Mouse (Mus musculus) forebrain, embryonic 15.5 days (tissue): Measurements from ENCODE around the gene Vmn1r183. TPM values are rescaled to one million over a fixed set of nuclear protein-coding genes. Genes with fewer than 3 reads are reported as not detected.
"Not testable (repeated sequence)": the region's sequence is repeated elsewhere in the genome, so short reads cannot be mapped to it uniquely, and the experiment has no call there.

Experiments
- ATAC-seq: fragments of 200-750 bp; cut with Nextera tagmentation; replicated peaks from 2 replicates; pipeline ENCODE4 v1.8.0; 2017; ENCODE audit warnings: mild to moderate bottlenecking, moderate TSS enrichment, moderate library complexity
- H3K27ac ChIP-seq: fragments of 300-500 bp; sonication (generic); replicated peaks from 2 replicates; pipeline ENCODE4 v1.5.1; 2015; ENCODE audit warnings: mild to moderate bottlenecking, inconsistent platforms
- H3K27me3 ChIP-seq: fragments of 300-500 bp; sonication (generic); 2 replicates; pipeline ENCODE4 v1.6.1; 2015; ENCODE audit warnings: inconsistent platforms
- H3K36me3 ChIP-seq: fragments of 300-500 bp; sonication (generic); 2 replicates; pipeline ENCODE4 v1.6.1; 2015; ENCODE audit warnings: mild to moderate bottlenecking, inconsistent platforms
- H3K4me1 ChIP-seq: fragments of 300-500 bp; sonication (generic); 2 replicates; pipeline ENCODE4 v1.6.1; 2015; ENCODE audit warnings: inconsistent platforms
- H3K4me2 ChIP-seq: fragments of 300-500 bp; sonication (generic); replicated peaks from 2 replicates; pipeline ENCODE4 v1.6.1; 2015; ENCODE audit warnings: mild to moderate bottlenecking, inconsistent platforms
- H3K4me3 ChIP-seq: fragments of 300-500 bp; sonication (generic); 2 replicates; pipeline ENCODE4 v1.5.1; 2015; ENCODE audit warnings: mild to moderate bottlenecking, inconsistent platforms
- H3K9ac ChIP-seq: fragments of 300-500 bp; sonication (generic); replicated peaks from 2 replicates; pipeline ENCODE4 v1.6.1; 2015; ENCODE audit warnings: mild to moderate bottlenecking, inconsistent platforms
- H3K9me3 ChIP-seq: fragments of 300-500 bp; sonication (generic); 2 replicates; pipeline ENCODE4 v1.6.1; 2016; ENCODE audit warnings: inconsistent platforms
- WGBS: fragments of 180-500 bp; shearing (Covaris S2); methylation state at CpG from one replicate; pipeline ENCODE4 v1.1.7; 2015; ENCODE audit warnings: mixed read lengths; 5-methylcytosine and 5-hydroxymethylcytosine counted together
- polyA plus RNA-seq: library from polyadenylated mRNA; unstranded; fragments of >200 nt; fragmentation: Nextera tagmentation; extraction: Ambion mirVana; gene quantifications from 2 replicates; pipeline ENCODE4 v1.2.1, GENCODE M21; 2015

Vmn1r183 gene
- polyA plus RNA-seq, result not detected in 2 replicates

DNA sequence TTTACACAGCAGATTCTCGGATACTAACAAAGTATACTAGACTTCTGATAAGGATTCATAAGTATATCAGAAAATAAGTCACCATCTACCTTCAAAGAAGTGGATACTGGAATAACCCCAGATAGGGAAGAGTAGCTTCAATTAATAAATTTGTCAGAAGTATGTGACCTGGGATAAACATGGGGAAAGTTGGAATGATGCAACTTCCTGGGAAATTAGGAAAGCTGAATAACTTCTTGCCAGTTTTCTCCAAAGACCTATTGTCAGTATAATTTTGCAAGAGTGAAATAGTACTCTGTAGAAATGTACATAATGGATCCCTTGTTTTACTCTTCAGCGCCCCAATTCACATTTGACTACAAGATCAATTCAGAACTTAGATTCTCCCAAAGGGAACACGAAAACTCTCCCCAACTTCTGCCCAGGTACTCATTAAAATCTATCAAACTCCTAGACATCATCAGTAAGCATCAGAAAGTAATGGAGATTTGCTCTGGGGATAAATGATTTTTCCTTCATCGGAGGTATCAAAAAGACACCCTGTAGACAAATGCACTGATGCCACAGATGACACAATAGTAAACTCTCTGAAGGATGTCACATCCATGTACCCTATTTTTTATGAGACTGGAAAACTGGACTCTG, at the start of gene Vmn1r183:
Gene Vmn1r183 (plus strand): TSS at position 595 of the 645 bp plus-strand sequence.
- no peaks in the 10 kb centered on the region for H3K27me3 ChIP-seq
- no peaks in the 10 kb centered on the region for H3K9me3 ChIP-seq
- no peaks in the 10 kb centered on the region for H3K4me1 ChIP-seq
- H3K27ac ChIP-seq, result no peak within 1 kb of the TSS
- no peak within 1 kb of the TSS for H3K9ac ChIP-seq
- H3K4me2 ChIP-seq, result no peak within 1 kb of the TSS
- no peak within 1 kb of the TSS for H3K4me3 ChIP-seq
- 78% methylated on average over 4 of the region's 4 CpGs for WGBS
- no peak for ATAC-seq
- H3K36me3 ChIP-seq, result no peaks in the 10 kb centered on the region

DNA sequence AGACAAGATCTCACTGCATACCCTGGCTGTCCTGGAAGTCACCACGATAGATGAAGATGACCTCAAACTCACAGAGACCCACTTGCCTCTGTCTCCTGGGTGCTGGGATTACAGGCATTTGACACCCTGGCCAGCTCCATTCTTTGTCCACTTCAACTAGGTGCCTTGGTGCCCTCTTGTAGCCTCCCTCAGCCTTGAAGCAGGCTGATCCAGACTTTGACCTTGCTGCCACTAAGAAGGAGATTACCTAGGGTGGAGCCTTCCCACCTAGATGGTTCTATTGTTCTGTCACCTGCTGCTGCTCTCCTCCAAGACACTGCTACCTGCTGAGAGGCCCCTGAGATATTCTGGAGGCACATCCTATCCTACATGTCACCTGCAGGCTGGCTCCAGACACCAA, 21.4 kb downstream of the Vmn1r183 start:
- WGBS, result 42% methylated on average over 1 of the region's 1 CpGs
- not testable (repeated sequence) for H3K36me3 ChIP-seq, H3K27ac ChIP-seq, H3K4me3 ChIP-seq, H3K4me1 ChIP-seq, H3K9ac ChIP-seq, H3K9me3 ChIP-seq, ATAC-seq, H3K4me2 ChIP-seq, H3K27me3 ChIP-seq

DNA sequence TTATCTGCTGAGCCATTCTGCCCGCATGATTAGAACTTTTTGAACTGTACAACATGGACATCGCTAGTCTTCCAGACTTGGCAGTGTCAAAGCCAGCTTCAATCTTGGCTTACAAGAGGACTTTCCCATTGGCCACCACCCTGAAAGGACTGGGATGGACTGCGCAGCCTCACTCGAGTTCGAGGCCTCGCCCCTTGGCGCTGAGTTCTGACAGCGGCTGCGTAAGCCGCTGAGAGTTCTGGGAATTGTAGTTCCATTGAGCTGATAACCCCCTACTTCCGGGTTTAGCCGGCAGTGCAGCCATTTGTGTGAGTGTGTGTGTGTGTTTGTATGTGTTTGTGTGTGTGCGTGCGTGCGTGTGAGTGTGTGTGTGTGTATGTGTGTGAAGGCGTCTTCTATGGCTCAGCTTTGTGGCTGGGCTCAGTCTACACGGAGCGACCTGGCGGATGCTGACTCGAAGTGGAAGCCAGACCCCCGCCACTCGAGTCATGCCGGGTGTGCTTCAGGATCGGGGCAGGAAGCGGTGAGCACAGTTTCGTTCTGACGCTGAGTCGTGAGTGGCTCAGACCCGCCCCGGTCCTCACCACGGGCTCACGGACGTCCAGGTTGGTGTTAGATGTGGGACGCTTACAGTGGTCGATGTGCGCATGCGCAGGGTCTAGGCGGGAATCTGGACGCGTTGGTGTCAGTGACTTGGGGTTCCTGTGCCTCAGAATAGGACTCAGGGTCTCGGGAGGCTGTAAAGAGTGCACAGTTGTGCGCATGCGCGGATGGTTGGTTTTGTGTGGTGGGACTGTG, 28.8 kb downstream of the Vmn1r183 start, which contains the start of gene Zfp180:
Gene Zfp180 (plus strand): TSS at position 291 of the 798 bp plus-strand sequence.
- peaks cover 15% of the 10 kb centered on the region for H3K36me3 ChIP-seq
- H3K9me3 ChIP-seq, result no peaks in the 10 kb centered on the region
- H3K27ac ChIP-seq, result peak within 1 kb of the TSS; percentile 87
- WGBS, result 17% methylated on average over 44 of the region's 44 CpGs
- H3K4me1 ChIP-seq, result peaks cover 19% of the 10 kb centered on the region
- peak within 1 kb of the TSS; percentile 71 for H3K4me2 ChIP-seq
- no peaks in the 10 kb centered on the region for H3K27me3 ChIP-seq
- H3K4me3 ChIP-seq, result peak within 1 kb of the TSS; percentile 72
- peak within 1 kb of the TSS; percentile 70 for H3K9ac ChIP-seq
- ATAC-seq, result peak; percentile 97

- Histone ChIP-seq H3K9me3 (no peaks in the 10 kb centered on the region), H3K9ac (peak overlapping the region; percentile 70), H3K27ac (peak overlapping the region; percentile 87), H3K4me3 (peak overlapping the region; percentile 72), H3K27me3 (no peaks in the 10 kb centered on the region), H3K4me2 (peak overlapping the region; percentile 71), H3K36me3 (peaks cover 23% of the 10 kb centered on the region), H3K4me1 (peaks cover 19% of the 10 kb centered on the region)
- WGBS, result 55% methylated on average over 15 of the region's 15 CpGs
- ATAC-seq, result peak; percentile 24
Observed at GRCm38 (mm10) chr7:24082457-24083235, 29.6 kb downstream of the Vmn1r183 start.

DNA sequence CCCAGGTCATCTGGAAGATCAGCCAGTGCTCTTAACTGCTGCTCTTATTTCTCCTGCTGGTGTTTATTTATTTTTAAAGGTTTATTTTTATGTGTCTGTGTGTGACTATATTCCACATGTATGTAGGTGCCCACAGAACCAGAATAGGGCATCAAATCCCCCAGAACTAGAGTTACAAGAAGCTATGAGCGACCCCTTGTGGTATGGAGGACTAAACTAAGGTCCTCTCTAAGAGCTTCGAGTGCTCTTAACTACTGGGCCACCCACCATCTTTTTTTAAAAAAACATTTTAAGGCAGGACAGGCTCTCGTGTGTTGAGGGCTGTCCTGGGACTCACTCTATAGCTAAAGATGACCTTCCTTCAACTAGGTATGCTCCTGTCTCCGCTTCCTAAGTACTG, 33.8 kb downstream of the Vmn1r183 start:
- WGBS, result 95% methylated on average over 4 of the region's 4 CpGs
- Histone ChIP-seq H3K4me3 (no peak overlapping the region), H3K9ac (no peak overlapping the region), H3K27ac (no peak overlapping the region), H3K9me3 (0 out of 2 replicates have a peak, but pooled peaks cover 7% of the 10 kb centered on the region), H3K4me2 (no peak overlapping the region), H3K27me3 (no peaks in the 10 kb centered on the region), H3K4me1 (peaks cover 16% of the 10 kb centered on the region), H3K36me3 (peaks cover 40% of the 10 kb centered on the region)
- no peak for ATAC-seq

- Histone ChIP-seq H3K9me3 (0 out of 2 replicates have a peak, but pooled peaks cover 7% of the 10 kb centered on the region), H3K9ac (no peak overlapping the region), H3K27ac (no peak overlapping the region), H3K4me1 (peaks cover 13% of the 10 kb centered on the region), H3K27me3 (no peaks in the 10 kb centered on the region), H3K4me3 (no peak overlapping the region), H3K36me3 (peaks cover 41% of the 10 kb centered on the region), H3K4me2 (no peak overlapping the region)
- 95% methylated on average over 12 of the region's 12 CpGs for WGBS
- no peak for ATAC-seq
Observed at GRCm38 (mm10) chr7:24087485-24088125, 34.6 kb downstream of the Vmn1r183 start.

- Histone ChIP-seq H3K27ac (no peak overlapping the region), H3K9me3 (peaks cover 83% of the 10 kb centered on the region), H3K9ac (no peak overlapping the region), H3K27me3 (no peaks in the 10 kb centered on the region), H3K4me3 (no peak overlapping the region), H3K4me1 (no peaks in the 10 kb centered on the region), H3K36me3 (peaks cover 100% of the 10 kb centered on the region), H3K4me2 (no peak overlapping the region)
- ATAC-seq, result no peak
- WGBS, result 97% methylated on average over 9 of the region's 9 CpGs
Observed at GRCm38 (mm10) chr7:24104403-24104802, 51.3 kb downstream of the Vmn1r183 start.

- ATAC-seq, result no peak
- H3K27me3 ChIP-seq, result no peaks in the 10 kb centered on the region
- WGBS, result 95% methylated on average over 18 of the region's 18 CpGs
- no peak overlapping the region for H3K4me2 ChIP-seq
- H3K9ac ChIP-seq, result no peak overlapping the region
- H3K4me1 ChIP-seq, result no peaks in the 10 kb centered on the region
- H3K36me3 ChIP-seq, result peaks cover 96% of the 10 kb centered on the region
- no peak overlapping the region for H3K27ac ChIP-seq
- H3K4me3 ChIP-seq, result no peak overlapping the region
- peaks cover 84% of the 10 kb centered on the region for H3K9me3 ChIP-seq
Observed at GRCm38 (mm10) chr7:24105144-24105703, 52.2 kb downstream of the Vmn1r183 start.

GRCm38 (mm10) chr7:24110839-24111238, 57.8 kb downstream of the Vmn1r183 start:
- Histone ChIP-seq H3K4me3 (no peak overlapping the region), H3K4me2 (no peak overlapping the region), H3K9me3 (peaks cover 36% of the 10 kb centered on the region), H3K9ac (no peak overlapping the region), H3K27ac (no peak overlapping the region), H3K4me1 (peaks cover 7% of the 10 kb centered on the region), H3K27me3 (no peaks in the 10 kb centered on the region), H3K36me3 (peaks cover 40% of the 10 kb centered on the region)
- 97% methylated on average over 7 of the region's 7 CpGs for WGBS
- ATAC-seq, result no peak

DNA sequence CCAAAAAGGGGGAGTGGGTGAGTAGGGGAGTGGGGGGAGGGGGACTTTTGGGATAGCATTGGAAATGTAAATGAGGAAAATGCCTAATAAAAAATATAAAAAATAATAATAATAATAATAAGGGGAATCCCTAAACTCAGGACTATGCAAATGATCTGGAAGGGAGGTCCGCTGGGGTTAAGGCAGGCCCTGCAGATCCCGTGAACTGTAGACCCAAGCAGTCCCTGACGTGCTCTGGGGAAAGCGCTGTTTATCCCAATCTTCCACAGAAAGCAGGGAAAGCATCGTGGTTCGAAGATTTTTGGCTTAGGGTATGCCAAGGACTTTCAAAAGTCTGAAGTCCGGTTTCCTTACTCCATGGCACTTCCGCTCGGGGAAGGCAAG, 58.7 kb downstream of the Vmn1r183 start:
- H3K27ac ChIP-seq, result no peak overlapping the region
- peak; percentile 76 for ATAC-seq

GRCm38 (mm10) chr7:24112156-24112856, 59.3 kb downstream of the Vmn1r183 start, which contains the start of gene Zfp112:
Gene Zfp112 (plus strand): TSS chr7:24112314.
- Histone ChIP-seq H3K36me3 (peaks cover 25% of the 10 kb centered on the region), H3K4me1 (peaks cover 7% of the 10 kb centered on the region), H3K27ac (peak within 1 kb of the TSS; percentile 67), H3K9me3 (peaks cover 21% of the 10 kb centered on the region), H3K4me2 (peak within 1 kb of the TSS; percentile 62), H3K4me3 (peak within 1 kb of the TSS; percentile 63), H3K9ac (peak within 1 kb of the TSS; percentile 74), H3K27me3 (no peaks in the 10 kb centered on the region)
- peak; percentile 98 for ATAC-seq
- WGBS, result 1% methylated on average over 23 of the region's 23 CpGs

More for the DNA sequence above, 58.7 kb downstream of the Vmn1r183 start:
- 2% methylated on average over 9 of the region's 9 CpGs for WGBS
- H3K4me1 ChIP-seq, result peaks cover 7% of the 10 kb centered on the region
- no peaks in the 10 kb centered on the region for H3K27me3 ChIP-seq
- H3K4me2 ChIP-seq, result peak overlapping the region; percentile 62
- peaks cover 31% of the 10 kb centered on the region for H3K36me3 ChIP-seq
- H3K4me3 ChIP-seq, result peak overlapping the region; percentile 63
- peak overlapping the region; percentile 40; the same call in 1 of the 2 replicates for H3K9ac ChIP-seq
- H3K9me3 ChIP-seq, result peaks cover 27% of the 10 kb centered on the region
